Mouse (Mus musculus): ENCODE measurements at regions not wholly inside any gene's neighbourhood (a gene's known extent, or its start where the extent isn't known, plus 50 kb on each side); places are given as distances from the start of the nearest gene placed in this dataset.

DNA sequence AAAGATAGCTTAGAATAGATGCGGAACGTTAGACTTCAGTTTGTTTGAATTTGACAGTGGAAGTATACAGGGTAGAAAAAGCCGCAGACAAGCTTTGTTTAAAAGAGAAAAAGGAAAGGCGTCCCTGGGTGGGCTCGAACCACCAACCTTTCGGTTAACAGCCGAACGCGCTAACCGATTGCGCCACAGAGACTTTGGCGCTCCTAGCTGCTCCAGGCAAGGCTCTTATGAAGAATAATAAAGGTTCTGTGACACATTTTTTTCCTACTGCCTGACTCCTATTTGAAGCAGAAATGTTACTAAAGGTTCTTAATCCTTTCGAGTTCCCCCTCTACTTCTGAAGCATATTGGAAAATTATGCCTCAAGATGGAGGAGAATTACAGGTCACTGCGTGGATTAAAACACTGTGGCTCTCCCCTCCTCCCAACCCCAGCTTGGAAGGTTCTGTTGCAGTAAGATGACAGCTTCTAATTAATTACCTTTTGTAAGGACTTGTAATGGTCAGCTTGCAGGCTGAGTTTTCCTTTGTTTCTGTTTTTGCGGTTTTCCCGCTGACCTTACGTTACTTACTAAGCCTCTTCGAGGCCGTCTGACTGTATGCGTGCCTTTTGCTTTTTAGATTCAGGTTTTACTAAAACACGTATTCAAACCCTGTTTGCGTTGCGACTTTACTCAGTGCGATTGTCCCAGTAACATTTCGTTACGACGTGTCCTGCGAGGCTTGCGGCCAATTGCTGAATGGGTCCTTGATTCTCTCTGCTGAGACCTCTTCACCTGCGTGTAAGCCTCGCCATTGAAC lies 85.1 kb upstream of the Commd3 start:
- TF ChIP-seq CTCF (IDR thresholded peaks at IDR 0.05; ENCODE audit: low read depth) (no peak), EP300 (IDR thresholded peaks at IDR 0.05; ENCODE audit: low read depth) (no peak)
